Mouse (Mus musculus) gastrocnemius, adult 2 months (tissue): ENCODE measurements around the gene Rab8b. TPM values are rescaled to one million over a fixed set of nuclear protein-coding genes. Genes with fewer than 3 reads are reported as not detected.

Source experiments
- DNase-seq: peaks from one replicate; pipeline ENCODE4 v3.0.0; 2022
- H3K27ac ChIP-seq: fragments of 200-600 bp; 2 replicates; pipeline ENCODE4 v1.8.1; 2022; ENCODE audit warnings: mild to moderate bottlenecking
- H3K4me3 ChIP-seq: fragments of 200-600 bp; 2 replicates; pipeline ENCODE4 v1.8.1; 2022; ENCODE audit warnings: mild to moderate bottlenecking, moderate library complexity
- CTCF ChIP-seq: fragments of 200-600 bp; IDR thresholded peaks from 2 replicates; pipeline ENCODE4 v1.8.1; 2022; ENCODE audit warnings: antibody characterized with exemption, mild to moderate bottlenecking, moderate library complexity
- intact Hi-C: fragments of 180-260 bp; cut with DNase I; formaldehyde crosslinking; loops from one replicate; pipeline ENCODE4 v1.15.1; 2025
- long read RNA-seq, 2 experiments: library from polyadenylated mRNA; stranded (forward); transcript quantifications; one replicate each; pipeline ENCODE4 v2.0.0; 2021
- total RNA-seq, 2 experiments: library from RNA; stranded (reverse); gene quantifications; 2 replicates each; pipeline ENCODE4 v1.2.3; 2021

The Rab8b gene
- 1 to 10 TPM; 5.9 to 9.7 TPM for total RNA-seq
- long read RNA-seq, experiment 1, full-length matches to known transcripts: 3 of 3 reads
- long read RNA-seq, experiment 1, partial matches to known transcripts: 0 of 3 reads
- long read RNA-seq, experiment 1, other reads (novel, unspliced or antisense): 0 of 3 reads
- long read RNA-seq, experiment 2, full-length matches to known transcripts: 3 of 3 reads
- long read RNA-seq, experiment 2, partial matches to known transcripts: 0 of 3 reads
- long read RNA-seq, experiment 2, other reads (novel, unspliced or antisense): 0 of 3 reads

DNA sequence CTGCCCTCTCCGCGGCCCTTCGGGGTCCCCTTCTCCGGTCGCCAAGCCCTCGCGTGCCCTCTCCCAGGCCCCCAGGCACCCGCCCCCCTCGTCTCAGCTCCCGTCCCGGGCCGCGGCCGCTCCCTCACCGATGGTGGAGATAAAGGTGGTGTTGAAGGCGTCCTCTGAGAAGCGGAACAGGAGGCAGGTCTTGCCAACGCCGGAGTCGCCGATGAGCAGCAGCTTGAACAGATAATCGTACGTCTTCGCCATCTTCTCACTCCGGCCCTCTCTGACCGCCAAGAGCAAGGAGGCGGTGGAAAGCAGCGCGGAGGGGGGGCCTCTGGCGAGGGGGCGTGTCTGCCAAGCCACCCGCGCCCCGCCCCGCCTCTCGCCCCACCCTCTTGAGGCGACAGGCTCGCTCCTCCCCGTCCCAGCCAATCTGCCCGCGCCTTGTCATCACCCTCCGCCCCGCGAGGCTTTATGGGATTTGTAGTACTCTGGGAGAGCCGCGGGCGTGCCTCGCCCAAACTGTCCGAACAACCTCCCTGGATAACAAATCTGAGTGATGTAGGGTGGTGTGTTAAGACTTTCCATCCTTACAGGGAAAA, at the start of gene Rab8b:
Gene Rab8b, minus strand, starts transcription at position 306 of the 590 bp plus-strand sequence.
- peak within 1 kb of the TSS; percentile 95 for H3K4me3 ChIP-seq
- peak; percentile 99 for DNase-seq
- H3K27ac ChIP-seq: peak within 1 kb of the TSS; percentile 92
- TF ChIP-seq CTCF: no peak
- intact Hi-C loops: loop anchor here (2.0 to 5.0 kb wide), 3 partner anchors 19 to 82 kb away; no protein-coding TSS in a partner anchor

DNA sequence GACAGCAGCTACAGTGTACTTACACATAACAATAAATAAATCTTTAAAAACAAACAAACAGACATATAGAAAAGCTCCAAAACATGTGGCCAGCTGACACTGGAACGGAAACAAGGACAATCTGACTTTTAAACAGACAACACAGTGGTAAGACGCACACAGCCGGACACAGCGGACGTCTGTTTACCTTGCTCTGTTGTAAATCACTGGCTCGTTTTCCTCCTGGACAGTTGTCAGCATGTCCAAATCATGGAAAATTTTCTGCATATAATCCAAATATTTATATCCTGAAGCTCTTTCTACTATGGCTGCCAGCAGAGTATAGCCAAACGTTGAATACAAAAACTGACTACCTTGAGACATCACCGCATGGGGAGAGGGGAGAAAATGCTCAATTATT, 48.0 kb upstream of the Rab8b start:
- Histone ChIP-seq H3K4me3 (no peak overlapping the region), H3K27ac (no peak overlapping the region)
- intact Hi-C loops: no loop called here
- DNase-seq: no peak
- TF ChIP-seq CTCF: no peak

DNA sequence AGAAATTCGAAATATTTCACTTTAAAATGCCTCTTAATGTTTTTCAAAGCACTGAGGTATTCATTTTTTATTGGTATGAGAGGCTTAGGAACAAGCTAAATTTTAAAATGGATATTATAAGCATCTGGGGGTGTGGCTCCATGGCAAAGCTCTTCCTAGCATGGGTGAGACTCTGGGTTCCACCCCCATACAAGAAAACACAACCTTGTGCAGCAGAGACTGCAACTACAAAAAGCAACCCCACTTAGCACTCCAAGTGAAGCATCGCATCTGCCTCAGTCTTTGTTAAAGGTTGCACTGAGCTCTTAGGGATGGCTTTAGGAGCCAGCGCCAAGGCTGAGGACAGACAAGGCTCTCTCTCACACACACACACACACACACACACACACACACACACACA, 42.0 kb upstream of the Rab8b start:
- Histone ChIP-seq H3K4me3 (no peak overlapping the region), H3K27ac (no peak overlapping the region)
- intact Hi-C loops: no loop called here
- TF ChIP-seq CTCF: no peak
- no peak for DNase-seq

DNA sequence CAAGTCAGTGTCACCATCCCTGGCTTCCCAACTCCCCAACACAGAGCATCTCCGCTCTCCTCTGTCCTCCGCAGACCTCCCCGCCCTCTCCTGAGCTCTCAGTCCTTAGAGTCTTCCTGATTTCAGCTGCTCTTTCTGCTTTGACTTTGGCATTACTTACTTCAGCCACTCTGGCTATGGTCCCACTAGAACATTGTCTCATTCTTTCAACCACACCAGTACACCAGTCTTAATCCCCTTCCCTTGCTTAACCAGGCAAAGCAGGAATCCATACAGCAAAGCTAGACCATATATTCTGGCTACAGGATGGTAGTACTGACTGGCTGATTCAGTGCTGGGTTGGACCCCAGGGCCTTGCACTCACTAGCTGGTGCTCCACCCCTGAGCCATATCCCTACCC, 38.0 kb upstream of the Rab8b start:
- no peak overlapping the region for H3K4me3 ChIP-seq
- DNase-seq: no peak
- TF ChIP-seq CTCF: no peak
- H3K27ac ChIP-seq: no peak overlapping the region
- intact Hi-C loops: no loop called here

DNA sequence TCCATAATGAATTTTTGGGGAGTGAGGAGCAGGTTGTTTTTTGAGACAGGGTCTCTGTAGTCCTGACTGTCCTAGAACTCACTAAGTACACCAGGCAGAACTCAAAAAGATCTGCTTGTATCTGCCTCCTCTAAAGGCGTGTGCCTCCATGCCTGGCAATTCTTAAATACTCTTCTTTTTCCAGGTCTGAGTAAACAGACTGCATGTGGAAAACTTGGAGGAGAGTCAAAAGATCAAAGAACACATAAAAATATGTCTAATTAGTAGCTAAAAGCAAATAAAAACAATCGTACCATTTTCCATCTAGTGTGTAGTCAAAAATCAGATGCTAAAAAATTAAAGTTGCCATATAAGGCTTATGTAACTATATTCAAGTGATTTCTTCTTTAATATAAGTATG, 33.4 kb upstream of the Rab8b start:
- no peak for TF ChIP-seq CTCF
- H3K4me3 ChIP-seq: peak overlapping the region; percentile 63
- intact Hi-C loops: no loop called here
- H3K27ac ChIP-seq: peak overlapping the region; percentile 93
- no peak for DNase-seq

DNA sequence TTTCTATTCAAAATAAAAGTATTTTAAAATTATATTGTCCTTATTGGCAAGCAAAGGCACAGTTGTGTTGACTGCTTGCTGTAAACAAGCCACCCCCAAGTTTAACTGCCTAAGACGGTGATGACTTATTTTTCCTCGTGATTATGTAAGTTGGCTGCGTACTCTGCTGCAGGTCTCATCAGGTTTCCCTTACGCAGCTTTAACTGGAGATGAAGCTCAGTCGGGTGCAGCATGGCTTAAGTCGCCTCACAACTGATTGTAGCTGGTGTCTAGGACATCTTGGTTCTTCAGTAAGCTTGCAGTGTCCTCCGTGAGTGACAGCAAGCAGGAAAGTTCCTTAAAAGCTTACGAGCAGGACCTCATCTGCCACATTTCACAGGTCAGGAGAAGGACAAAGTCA, 32.8 kb upstream of the Rab8b start:
- intact Hi-C loops: no loop called here
- Histone ChIP-seq H3K27ac (peak overlapping the region; percentile 93), H3K4me3 (peak overlapping the region; percentile 63)
- peak; percentile 53 for DNase-seq
- no peak for TF ChIP-seq CTCF

DNA sequence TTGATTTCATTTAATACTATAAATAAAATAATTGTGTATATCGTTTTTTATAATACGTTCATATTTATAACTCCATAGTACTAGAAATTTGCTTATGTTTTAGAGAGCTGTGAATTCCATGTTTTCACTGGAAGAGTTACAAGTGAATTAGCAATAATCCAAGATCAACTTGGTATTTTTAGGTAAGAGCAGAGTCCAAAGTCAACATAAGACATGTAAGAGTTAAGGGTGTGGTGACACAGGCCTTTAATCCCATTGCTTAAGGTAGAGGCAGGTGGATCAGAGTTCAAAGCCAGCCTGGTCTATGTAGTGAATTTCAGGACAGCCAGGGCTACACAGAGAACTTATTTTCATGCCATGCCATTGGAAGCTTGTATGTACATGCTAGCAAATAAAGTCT, 29.0 kb upstream of the Rab8b start:
- no peak for TF ChIP-seq CTCF
- no peak overlapping the region for H3K4me3 ChIP-seq
- DNase-seq: no peak
- H3K27ac ChIP-seq: no peak overlapping the region
- intact Hi-C loops: no loop called here

DNA sequence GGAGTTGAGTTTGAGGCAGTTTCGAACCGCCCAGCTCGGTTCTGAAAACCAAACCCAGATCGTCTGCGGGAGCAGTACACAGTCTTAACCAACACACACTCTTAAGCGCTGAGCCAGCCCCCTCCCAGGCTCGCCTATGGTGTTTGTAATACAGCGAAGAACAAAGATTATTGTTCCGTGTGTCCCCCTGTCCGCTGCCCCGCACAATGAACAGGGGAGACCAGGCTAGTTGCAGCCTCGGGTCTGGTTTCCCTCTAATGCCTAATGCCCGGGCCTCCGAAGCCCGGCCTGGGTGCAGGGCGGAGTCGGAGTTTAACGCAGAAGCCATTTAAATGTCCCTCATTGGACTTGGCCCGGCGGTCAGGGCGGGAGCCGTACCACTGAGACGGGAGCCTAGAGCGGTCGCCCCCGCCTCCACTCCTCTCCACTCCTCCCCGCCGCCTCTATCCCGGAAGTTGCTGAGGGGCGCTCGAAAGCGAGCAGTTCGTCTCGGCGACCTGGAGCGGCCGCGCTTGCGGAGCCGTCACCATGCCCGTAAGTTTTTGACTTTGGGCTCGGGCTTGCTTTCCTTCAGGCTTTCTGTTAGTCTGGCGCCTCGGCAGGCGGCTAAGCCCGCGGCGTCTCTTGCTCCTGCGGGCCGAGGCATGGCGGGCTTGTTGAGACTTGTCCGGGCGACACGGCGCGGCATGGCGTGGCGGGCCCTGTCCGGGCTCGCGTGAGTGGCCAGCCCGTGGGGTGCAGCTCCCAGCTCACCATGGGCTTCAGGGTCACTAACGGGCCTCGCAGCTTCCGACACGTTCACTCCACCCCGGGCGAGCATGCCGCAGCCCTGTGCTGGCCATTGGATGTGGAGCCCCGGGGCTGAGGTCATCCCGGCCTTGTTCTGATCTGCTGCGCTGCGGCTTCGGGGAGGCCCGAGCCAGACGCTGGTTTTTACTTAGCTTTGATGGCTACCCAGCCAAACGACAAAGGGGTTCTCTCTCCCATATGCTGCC, 26.5 kb upstream of the Rab8b start, which contains the start of gene Rps27l:
Gene Rps27l, plus strand, starts transcription at position 440 of the 995 bp plus-strand sequence.
- TF ChIP-seq CTCF: no peak
- Histone ChIP-seq H3K27ac (peak within 1 kb of the TSS; percentile 98), H3K4me3 (peak within 1 kb of the TSS; percentile 95)
- peak; percentile 97 for DNase-seq
- intact Hi-C loops: no loop called here

DNA sequence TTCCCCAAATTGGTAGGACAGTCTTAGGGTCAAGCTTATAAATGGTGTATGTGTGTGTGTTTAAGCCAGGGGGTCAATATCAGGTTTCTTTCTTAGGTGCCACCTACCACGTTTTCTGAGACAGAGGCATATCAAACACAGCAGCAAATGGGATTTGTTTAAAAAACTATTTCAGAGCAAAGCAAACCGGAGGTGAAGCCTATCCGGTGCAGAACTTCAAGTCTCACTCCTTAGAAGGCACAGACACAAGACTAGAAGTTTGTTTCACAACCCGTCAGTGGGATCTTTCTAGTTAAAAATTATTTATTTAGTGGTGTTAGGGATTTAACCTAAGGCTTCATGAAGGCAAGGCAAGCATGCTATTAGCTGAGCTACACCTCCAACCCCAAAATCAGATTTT, 25.7 kb upstream of the Rab8b start:
- no peak for DNase-seq
- intact Hi-C loops: no loop called here
- peak overlapping the region; percentile 98 for H3K27ac ChIP-seq
- peak overlapping the region; percentile 95 for H3K4me3 ChIP-seq
- no peak for TF ChIP-seq CTCF

DNA sequence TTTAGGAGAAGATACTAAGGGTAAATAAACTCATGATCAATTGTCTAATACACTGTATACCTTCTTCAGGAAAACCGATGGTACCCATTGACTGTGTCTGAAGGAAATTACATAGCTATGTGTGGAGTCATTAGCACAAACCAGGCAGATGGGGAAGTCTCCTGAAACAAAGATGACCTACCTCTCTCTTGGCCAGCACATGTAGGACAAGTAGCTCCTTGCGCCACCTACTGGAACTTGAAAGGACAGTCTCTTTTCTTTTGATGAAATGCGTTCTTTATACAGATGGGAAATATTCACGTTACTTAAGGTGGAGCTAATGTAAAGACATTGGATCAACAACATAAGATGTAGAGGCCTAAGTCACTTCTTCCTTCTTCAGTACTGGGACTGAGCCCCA, 19.3 kb upstream of the Rab8b start:
- TF ChIP-seq CTCF: peak; percentile 80
- Histone ChIP-seq H3K27ac (peak overlapping the region; percentile 67; the same call in 1 of the 2 replicates), H3K4me3 (no peak overlapping the region)
- intact Hi-C loops: loop anchor here (2.0 to 5.0 kb wide), 5 partner anchors 20 to 292 kb away; partner anchors contain the start of genes Lactb and Rab8b
- peak; percentile 27 for DNase-seq

DNA sequence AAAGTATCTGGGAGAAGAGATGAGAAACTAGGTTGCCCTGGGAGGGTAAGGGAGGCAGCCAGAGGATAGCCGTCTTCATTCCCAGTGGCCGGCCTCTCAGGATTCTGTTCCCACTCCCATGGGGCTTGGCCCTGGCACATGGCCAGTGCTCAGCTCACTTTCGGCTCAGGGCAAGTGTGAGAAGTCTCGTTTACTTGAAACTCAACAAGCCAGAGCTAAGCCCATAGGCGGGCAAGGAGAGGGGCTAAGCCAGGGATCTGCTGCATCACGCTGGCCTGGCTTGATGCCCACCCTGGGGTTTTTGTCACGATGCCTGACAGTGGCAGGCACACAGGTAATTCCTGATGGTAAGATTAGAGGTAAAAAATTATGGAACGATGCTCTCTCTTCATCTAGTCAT, 18.0 kb upstream of the Rab8b start:
- Histone ChIP-seq H3K4me3 (no peak overlapping the region), H3K27ac (peak overlapping the region; percentile 67)
- DNase-seq: peak; percentile 88
- intact Hi-C loops: loop anchor here (5.0 kb wide), 4 partner anchors 40 to 290 kb away; partner anchors contain the start of gene Lactb
- no peak for TF ChIP-seq CTCF
